Mouse (Mus musculus) CH12.LX (cell line): Measurements from ENCODE around the gene Nbea.

ENCODE experiments used
- CHD2 ChIP-seq: IDR thresholded peaks from 2 replicates; pipeline ENCODE4 v1.6.1; 2011; ENCODE audit warnings: low read length, improper control_type of control experiment
- CTCF ChIP-seq, 2 experiments: IDR thresholded peaks in 1 of 2; conservative IDR thresholded peaks in 1 of 2; 2 replicates each; pipeline ENCODE4 v1.5.1; 2011 to 2012; ENCODE audit warnings: low read depth in 2 of 2, low read length in 2 of 2, improper control_type of control experiment in 1 of 2, inconsistent platforms in 1 of 2, mild to moderate bottlenecking in 1 of 2, moderate library complexity in 1 of 2
- EP300 ChIP-seq: IDR thresholded peaks from 2 replicates; pipeline ENCODE4 v1.6.1; 2011; ENCODE audit warnings: low read length, improper control_type of control experiment
- JUN ChIP-seq: IDR thresholded peaks from 2 replicates; pipeline ENCODE4 v1.6.1; 2011; ENCODE audit warnings: low read depth, mild to moderate bottlenecking, low read length, improper control_type of control experiment, moderate library complexity; ENCODE audit not compliant: insufficient read depth
- MAFK ChIP-seq: IDR thresholded peaks from 2 replicates; pipeline ENCODE4 v1.6.1; 2011; ENCODE audit warnings: low read length, improper control_type of control experiment; ENCODE audit not compliant: insufficient replicate concordance
- POLR2A ChIP-seq: IDR thresholded peaks from 2 replicates; pipeline ENCODE4 v1.6.1; 2011; ENCODE audit warnings: low read depth, mild to moderate bottlenecking, improper control_type of control experiment, low read length
- UBTF ChIP-seq: IDR thresholded peaks from 2 replicates; pipeline ENCODE4 v1.6.1; 2012; ENCODE audit warnings: low read depth, mild to moderate bottlenecking, inconsistent platforms, low read length, improper control_type of control experiment, moderate library complexity

- TF ChIP-seq CTCF (conservative IDR thresholded peaks at IDR 0.05 in 1 of 2, IDR thresholded peaks at IDR 0.05 in 1 of 2; ENCODE audit: low read depth in 2 of 2, low read length in 2 of 2) (no peak), UBTF (no peak), EP300 (no peak), POLR2A (no peak), MAFK (no peak), JUN (no peak), CHD2 (no peak)
Observed at GRCm38 (mm10) chr3:55793842-55794575, 389.5 kb downstream of the Nbea start.
